Mouse (Mus musculus) intestine, embryonic 16.5 days (tissue): Measurements from ENCODE around the gene Dhx37. TPM values are rescaled to one million over a fixed set of nuclear protein-coding genes. Genes with fewer than 3 reads are reported as not detected.

Experiments
- ATAC-seq: fragments of 200-750 bp; cut with Nextera tagmentation; 2 replicates; pipeline ENCODE4 v1.8.0; 2017; ENCODE audit warnings: moderate TSS enrichment, moderate library complexity
- H3K27ac ChIP-seq: fragments of 300-500 bp; sonication (generic); 2 replicates; pipeline ENCODE4 v1.5.1; 2014; ENCODE audit warnings: mild to moderate bottlenecking, low read length
- H3K27me3 ChIP-seq: fragments of 300-500 bp; sonication (generic); replicated peaks from 2 replicates; pipeline ENCODE4 v1.6.1; 2014; ENCODE audit warnings: low read length, control low read depth, mixed read lengths; ENCODE audit not compliant: control insufficient read depth, insufficient read depth
- H3K36me3 ChIP-seq: fragments of 300-500 bp; sonication (generic); 2 replicates; pipeline ENCODE4 v1.6.1; 2014; ENCODE audit warnings: low read length, control low read depth; ENCODE audit not compliant: control insufficient read depth, insufficient read depth
- H3K4me1 ChIP-seq: fragments of 300-500 bp; sonication (generic); 2 replicates; pipeline ENCODE4 v1.6.1; 2014; ENCODE audit warnings: low read length, control low read depth, mixed read lengths; ENCODE audit not compliant: control insufficient read depth, insufficient read depth
- H3K4me2 ChIP-seq: fragments of 300-500 bp; sonication (generic); 2 replicates; pipeline ENCODE4 v1.6.1; 2014; ENCODE audit warnings: low read depth, low read length, control low read depth
- H3K4me3 ChIP-seq: fragments of 300-500 bp; sonication (generic); 2 replicates; pipeline ENCODE4 v1.5.1; 2014; ENCODE audit warnings: mild to moderate bottlenecking, low read length
- H3K9ac ChIP-seq: fragments of 300-500 bp; sonication (generic); 2 replicates; pipeline ENCODE4 v1.6.1; 2014; ENCODE audit warnings: low read depth, low read length
- H3K9me3 ChIP-seq: fragments of 300-500 bp; sonication (generic); 2 replicates; pipeline ENCODE4 v1.6.1; 2016; ENCODE audit warnings: low read length, control low read depth; ENCODE audit not compliant: control insufficient read depth
- WGBS: fragments of 180-500 bp; shearing (Covaris S2); extraction: QIAGEN DNeasy Blood & Tissue Kit; methylation state at CpG from one replicate; pipeline ENCODE4 v1.1.7; 2014; 5-methylcytosine and 5-hydroxymethylcytosine counted together
- polyA plus RNA-seq: library from polyadenylated mRNA; unstranded; fragments of >200 nt; fragmentation: Nextera tagmentation; extraction: Ambion mirVana; gene quantifications from 2 replicates; pipeline ENCODE4 v1.2.1, GENCODE M21; 2015

Dhx37 gene
- polyA plus RNA-seq = 8.3 and 10.2 TPM in 2 replicates

GRCm38 (mm10) chr5:125433793-125434337 lies at the start of gene Dhx37:
Gene Dhx37, minus strand, starts transcription at chr5:125434121.
- peaks cover 12% of the 10 kb centered on the region for H3K36me3 ChIP-seq
- H3K4me1 ChIP-seq = peaks cover 9% of the 10 kb centered on the region
- WGBS = under 1% methylated on average over 46 of the region's 46 CpGs
- H3K27me3 ChIP-seq = no peaks in the 10 kb centered on the region
- no peaks in the 10 kb centered on the region for H3K9me3 ChIP-seq
- peak within 1 kb of the TSS; percentile 33; the same call in 1 of the 2 replicates for H3K27ac ChIP-seq
- H3K4me3 ChIP-seq = peak within 1 kb of the TSS; percentile 99
- H3K9ac ChIP-seq = peak within 1 kb of the TSS; percentile 93
- peak; percentile 96 for ATAC-seq
- H3K4me2 ChIP-seq = peak within 1 kb of the TSS; percentile 91

- no peak overlapping the region for H3K9ac ChIP-seq
- no peak overlapping the region for H3K27ac ChIP-seq
- H3K4me2 ChIP-seq = no peak overlapping the region
- H3K27me3 ChIP-seq = no peaks in the 10 kb centered on the region
- no peaks in the 10 kb centered on the region for H3K9me3 ChIP-seq
- ATAC-seq = no peak
- H3K36me3 ChIP-seq = peaks cover 9% of the 10 kb centered on the region; the same call in 1 of the 2 replicates
- WGBS = 85% methylated on average over 7 of the region's 7 CpGs
- H3K4me1 ChIP-seq = peaks cover 23% of the 10 kb centered on the region
- H3K4me3 ChIP-seq = no peak overlapping the region
Measured at GRCm38 (mm10) chr5:125482474-125482873, 48.6 kb upstream of the Dhx37 start.

GRCm38 (mm10) chr5:125480434-125481231 lies 46.7 kb upstream of the Dhx37 start:
- peaks cover 9% of the 10 kb centered on the region; the same call in 1 of the 2 replicates for H3K36me3 ChIP-seq
- 64% methylated on average over 11 of the region's 11 CpGs for WGBS
- peak overlapping the region; percentile 40 for H3K27ac ChIP-seq
- peaks cover 31% of the 10 kb centered on the region for H3K4me1 ChIP-seq
- no peaks in the 10 kb centered on the region for H3K9me3 ChIP-seq
- no peak overlapping the region for H3K4me3 ChIP-seq
- ATAC-seq = no peak
- H3K4me2 ChIP-seq = no peak overlapping the region
- H3K27me3 ChIP-seq = no peaks in the 10 kb centered on the region
- 0 out of 2 replicates have a peak overlapping the region, but pooled peaks have one; percentile 39 for H3K9ac ChIP-seq

GRCm38 (mm10) chr5:125479376-125479775 lies 45.5 kb upstream of the Dhx37 start:
- WGBS = 88% methylated on average over 3 of the region's 3 CpGs
- Histone ChIP-seq H3K9me3 (no peaks in the 10 kb centered on the region), H3K4me3 (no peak overlapping the region), H3K4me2 (no peak overlapping the region), H3K36me3 (peaks cover 9% of the 10 kb centered on the region; the same call in 1 of the 2 replicates), H3K4me1 (peaks cover 36% of the 10 kb centered on the region), H3K27me3 (no peaks in the 10 kb centered on the region), H3K9ac (no peak overlapping the region), H3K27ac (no peak overlapping the region)
- ATAC-seq = no peak

- no peaks in the 10 kb centered on the region for H3K27me3 ChIP-seq
- peak overlapping the region; percentile 90; the same call in 1 of the 2 replicates for H3K4me2 ChIP-seq
- no peak for ATAC-seq
- no peaks in the 10 kb centered on the region for H3K9me3 ChIP-seq
- H3K4me1 ChIP-seq = peaks cover 36% of the 10 kb centered on the region
- H3K9ac ChIP-seq = no peak overlapping the region
- no peak overlapping the region for H3K4me3 ChIP-seq
- H3K27ac ChIP-seq = no peak overlapping the region
- peaks cover 6% of the 10 kb centered on the region; the same call in 1 of the 2 replicates for H3K36me3 ChIP-seq
- 76% methylated on average over 7 of the region's 7 CpGs for WGBS
Measured at GRCm38 (mm10) chr5:125478037-125478436, 44.1 kb upstream of the Dhx37 start.

GRCm38 (mm10) chr5:125477533-125477932 lies 43.6 kb upstream of the Dhx37 start:
- Histone ChIP-seq H3K36me3 (peaks cover under 1% of the 10 kb centered on the region; the same call in 1 of the 2 replicates), H3K27me3 (no peaks in the 10 kb centered on the region), H3K4me1 (peaks cover 36% of the 10 kb centered on the region), H3K9ac (peak overlapping the region; percentile 85; the same call in 1 of the 2 replicates), H3K9me3 (no peaks in the 10 kb centered on the region), H3K4me2 (peak overlapping the region; percentile 90), H3K4me3 (peak overlapping the region; percentile 90), H3K27ac (no peak overlapping the region)
- WGBS = 61% methylated on average over 7 of the region's 7 CpGs
- no peak for ATAC-seq

GRCm38 (mm10) chr5:125476799-125477198 lies 42.9 kb upstream of the Dhx37 start:
- H3K9ac ChIP-seq = peak overlapping the region; percentile 85
- H3K4me3 ChIP-seq = peak overlapping the region; percentile 90
- H3K27me3 ChIP-seq = no peaks in the 10 kb centered on the region
- 52% methylated on average over 7 of the region's 7 CpGs for WGBS
- no peaks in the 10 kb centered on the region for H3K36me3 ChIP-seq
- no peaks in the 10 kb centered on the region for H3K9me3 ChIP-seq
- H3K4me1 ChIP-seq = peaks cover 36% of the 10 kb centered on the region
- peak; percentile 55 for ATAC-seq
- H3K4me2 ChIP-seq = peak overlapping the region; percentile 90
- peak overlapping the region; percentile 87 for H3K27ac ChIP-seq

- ATAC-seq = peak; percentile 39
- peak overlapping the region; percentile 85 for H3K9ac ChIP-seq
- peak overlapping the region; percentile 90 for H3K4me2 ChIP-seq
- H3K9me3 ChIP-seq = no peaks in the 10 kb centered on the region
- peak overlapping the region; percentile 87 for H3K27ac ChIP-seq
- peak overlapping the region; percentile 90 for H3K4me3 ChIP-seq
- H3K27me3 ChIP-seq = no peaks in the 10 kb centered on the region
- H3K4me1 ChIP-seq = peaks cover 36% of the 10 kb centered on the region
- H3K36me3 ChIP-seq = no peaks in the 10 kb centered on the region
- WGBS = 10% methylated on average over 5 of the region's 5 CpGs
Measured at GRCm38 (mm10) chr5:125476286-125476625, 42.3 kb upstream of the Dhx37 start.

GRCm38 (mm10) chr5:125475601-125476285 lies 41.8 kb upstream of the Dhx37 start, which contains the start of gene Aacs:
Gene Aacs, plus strand, starts transcription at chr5:125475814.
- under 1% methylated on average over 60 of the region's 60 CpGs for WGBS
- Histone ChIP-seq H3K9ac (peak within 1 kb of the TSS; percentile 85), H3K36me3 (no peaks in the 10 kb centered on the region), H3K4me3 (peak within 1 kb of the TSS; percentile 90), H3K4me2 (peak within 1 kb of the TSS; percentile 90), H3K4me1 (peaks cover 35% of the 10 kb centered on the region), H3K27me3 (no peaks in the 10 kb centered on the region), H3K27ac (peak within 1 kb of the TSS; percentile 87), H3K9me3 (no peaks in the 10 kb centered on the region)
- ATAC-seq = peak; percentile 92
